Mouse (Mus musculus): ENCODE measurements around the gene Fabp7.

Gene Fabp7

GRCm38 (mm10) chr10:57784876-57785150, at the start of gene Fabp7:
Gene Fabp7 (plus strand): TSS chr10:57784881.
- in situ Hi-C loops (cut with MboI, MseI), result no loop called here

DNA sequence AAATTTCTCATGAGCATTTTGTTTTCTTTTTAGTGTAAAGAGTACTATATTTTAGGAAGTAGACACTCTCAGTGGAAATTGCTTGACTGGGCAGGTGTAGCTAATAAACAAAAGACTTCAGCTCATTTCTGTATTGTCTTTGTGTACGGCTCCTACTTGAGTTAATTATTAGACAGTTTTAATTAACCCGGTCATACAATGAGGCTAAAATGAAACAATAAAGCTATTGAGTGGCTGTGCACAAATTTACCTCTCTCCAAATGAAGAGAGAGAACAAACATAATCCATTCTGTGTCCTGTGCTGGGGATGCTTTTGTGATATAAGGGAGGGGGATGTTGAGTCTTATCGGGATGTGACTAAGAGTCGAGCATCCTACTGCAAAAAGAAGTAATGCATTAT, 43.9 kb upstream of the Fabp7 start:
- in situ Hi-C loops (cut with MboI, MseI), result loop anchor here (10.0 kb wide), 1 partner anchor 54 kb away; the partner anchor contains the start of gene Smpdl3a

DNA sequence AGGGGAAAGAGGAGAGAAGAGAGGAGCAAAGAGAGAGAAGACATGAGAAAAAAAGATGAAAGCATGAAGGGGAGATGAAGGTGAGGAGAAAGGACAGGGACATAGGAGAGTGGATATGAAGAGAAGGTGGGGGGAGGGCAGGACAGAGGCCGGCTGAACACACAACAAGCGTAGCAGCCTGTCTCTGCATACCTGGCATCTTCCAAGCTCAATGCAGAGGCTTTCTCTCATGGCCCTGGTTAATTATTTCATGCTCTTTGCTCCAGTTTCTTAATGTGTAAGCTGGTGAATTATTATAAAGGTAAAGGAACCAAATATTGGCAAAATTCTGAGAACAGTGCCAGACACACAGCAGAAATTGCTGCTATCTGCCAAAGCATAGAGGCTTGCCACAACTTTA, 43.3 kb upstream of the Fabp7 start:
- in situ Hi-C loops (cut with MboI, MseI), result loop anchor here (10.0 kb wide), 1 partner anchor 53 kb away; the partner anchor contains the start of gene Smpdl3a

- in situ Hi-C loops (cut with MboI, MseI), result loop anchor here (10.0 kb wide), 1 partner anchor 52 kb away; the partner anchor contains the start of gene Smpdl3a
These were observed 41.6 kb upstream of the Fabp7 start for GRCm38 (mm10) chr10:57743045-57743444.

DNA sequence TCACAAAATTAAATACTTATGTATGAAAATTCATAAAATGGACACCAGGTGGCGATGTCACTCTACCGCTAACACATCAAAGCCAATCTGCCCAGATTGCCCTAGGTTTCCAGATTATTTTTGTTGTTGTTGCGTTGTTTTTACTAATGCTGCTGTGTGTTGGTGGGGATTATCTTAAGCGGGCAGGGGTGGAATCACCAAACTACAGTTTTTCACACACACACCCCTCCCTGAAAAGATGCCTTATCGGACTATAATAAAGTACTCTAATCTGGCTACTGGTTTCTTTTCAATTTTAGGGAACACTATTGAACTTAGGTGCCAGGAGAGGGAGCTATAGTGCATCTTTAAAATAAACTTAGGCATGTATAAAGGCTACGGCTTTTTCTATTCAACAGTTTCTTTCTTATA, 41.1 kb upstream of the Fabp7 start:
- in situ Hi-C loops (cut with MboI, MseI), result loop anchor here (10.0 kb wide), 1 partner anchor 51 kb away; the partner anchor contains the start of gene Smpdl3a

DNA sequence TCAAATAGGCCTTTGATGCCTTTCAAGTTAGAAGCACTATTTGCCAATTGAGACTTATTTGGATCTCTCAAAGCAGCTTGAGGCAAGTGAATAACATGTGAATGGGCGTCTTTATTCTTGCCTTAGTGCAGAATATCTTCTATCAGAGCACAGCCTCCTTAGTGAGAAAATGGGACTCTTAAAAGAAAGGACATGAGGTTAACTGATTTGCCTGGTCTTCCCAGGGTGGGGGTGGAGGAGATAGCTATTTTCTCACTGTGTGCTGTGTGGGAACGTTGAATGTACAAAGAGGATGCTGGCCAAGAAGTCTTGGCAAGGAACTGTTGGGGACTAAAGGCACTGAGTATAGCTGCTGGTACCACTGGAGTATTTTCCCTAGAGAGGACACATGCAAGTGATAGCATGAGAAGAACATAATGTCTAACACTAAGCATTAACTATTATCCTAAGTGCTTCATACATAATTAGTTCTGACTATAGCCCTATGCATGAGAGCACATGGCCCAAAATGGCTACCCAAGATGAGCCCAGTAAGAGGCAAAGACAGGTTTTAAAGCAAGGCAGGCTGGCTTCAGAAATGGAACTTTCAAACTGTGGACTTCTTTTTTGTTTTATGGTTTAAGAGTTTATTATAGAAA, 40.4 kb upstream of the Fabp7 start:
- in situ Hi-C loops (cut with MboI, MseI), result loop anchor here (10.0 kb wide), 1 partner anchor 51 kb away; the partner anchor contains the start of gene Smpdl3a

DNA sequence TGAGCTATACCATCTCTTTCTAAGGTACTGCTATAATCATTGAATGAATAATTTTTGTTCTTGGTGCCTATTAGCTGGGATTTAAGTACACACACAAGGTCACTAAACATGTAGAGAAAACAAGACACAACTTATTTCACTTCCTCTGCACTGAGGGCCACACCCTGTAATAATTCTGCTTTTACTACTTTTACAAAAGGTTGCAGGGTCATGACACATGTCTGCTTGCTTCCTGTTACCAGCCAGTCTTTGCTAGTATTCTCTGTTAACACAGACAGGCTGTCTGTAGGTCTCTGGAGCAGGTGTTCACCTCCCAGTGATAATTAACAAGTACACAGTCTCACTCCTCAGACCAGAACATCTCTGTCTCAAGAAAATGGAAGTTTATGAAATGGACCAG, 39.2 kb upstream of the Fabp7 start:
- in situ Hi-C loops (cut with MboI, MseI), result loop anchor here (5.0 to 10.0 kb wide), 3 partner anchors 49 to 477 kb away; partner anchors contain the start of genes AW822073 and Smpdl3a

GRCm38 (mm10) chr10:57747127-57747526, 37.6 kb upstream of the Fabp7 start:
- in situ Hi-C loops (cut with MboI, MseI), result loop anchor here (5.0 to 10.0 kb wide), 3 partner anchors 48 to 475 kb away; partner anchors contain the start of genes AW822073 and Smpdl3a

DNA sequence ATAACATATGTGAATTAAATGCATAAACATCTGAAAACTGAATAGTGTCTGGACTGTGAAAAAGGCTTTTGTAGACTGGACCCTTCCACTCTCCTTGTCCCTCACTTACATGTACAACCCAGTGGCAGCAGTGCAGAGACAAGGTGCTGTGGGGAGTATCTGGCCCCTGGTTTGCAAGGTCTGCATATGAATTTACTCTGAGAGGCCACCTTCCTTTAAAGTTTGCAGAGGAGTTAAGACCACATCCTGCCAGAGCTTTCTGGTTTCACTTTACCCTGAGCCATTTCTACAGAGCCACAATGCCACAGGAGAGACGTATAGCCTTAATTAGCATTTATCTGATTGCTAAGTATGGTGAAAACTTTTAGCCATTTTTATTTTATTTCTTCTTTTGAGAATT, 31.3 kb upstream of the Fabp7 start:
- in situ Hi-C loops (cut with MboI, MseI), result no loop called here

DNA sequence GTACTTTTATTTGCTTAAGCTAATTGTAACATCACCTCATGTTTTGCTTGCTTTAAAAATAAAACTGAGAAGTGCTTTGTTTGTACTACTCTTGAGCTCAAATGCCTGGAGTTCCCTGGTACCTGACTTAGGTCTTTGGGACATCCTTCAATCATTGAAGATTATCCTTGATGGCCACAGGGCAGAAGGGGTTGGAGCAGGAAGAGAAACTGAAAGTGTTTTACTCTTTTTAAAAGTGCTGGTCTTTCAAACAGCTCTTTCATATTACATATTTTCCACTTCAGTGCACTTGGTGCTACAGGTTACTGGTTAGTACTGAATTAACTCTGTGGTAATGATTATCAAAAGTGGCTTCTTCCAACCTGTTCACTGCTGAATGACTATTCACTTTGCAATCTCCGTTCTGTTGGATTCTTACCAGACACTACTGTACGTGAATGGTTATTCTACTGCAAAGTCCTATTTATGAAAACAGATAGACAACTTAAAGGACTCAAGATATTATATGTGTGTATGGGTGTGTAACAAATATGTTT, 29.4 kb upstream of the Fabp7 start:
- in situ Hi-C loops (cut with MboI, MseI), result no loop called here

DNA sequence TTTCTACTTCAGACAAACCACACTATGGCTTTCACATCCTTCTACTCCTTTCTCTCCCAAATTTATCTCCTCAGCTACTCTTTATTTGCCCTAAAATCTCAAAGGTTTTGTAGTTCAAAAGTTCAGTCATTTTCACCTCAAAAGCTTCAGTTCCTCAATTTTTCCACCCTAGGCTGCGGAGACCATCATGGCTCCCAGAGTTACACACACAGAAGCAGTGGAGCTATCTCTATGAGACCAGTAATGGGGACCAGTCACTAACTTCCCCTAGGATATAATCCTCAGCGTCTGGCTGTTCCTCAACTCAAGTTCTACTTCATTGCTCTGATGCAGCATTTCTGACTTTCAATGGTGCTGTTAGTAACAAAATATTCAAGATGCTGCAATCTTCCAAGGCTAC, 25.7 kb upstream of the Fabp7 start:
- in situ Hi-C loops (cut with MboI, MseI), result no loop called here

DNA sequence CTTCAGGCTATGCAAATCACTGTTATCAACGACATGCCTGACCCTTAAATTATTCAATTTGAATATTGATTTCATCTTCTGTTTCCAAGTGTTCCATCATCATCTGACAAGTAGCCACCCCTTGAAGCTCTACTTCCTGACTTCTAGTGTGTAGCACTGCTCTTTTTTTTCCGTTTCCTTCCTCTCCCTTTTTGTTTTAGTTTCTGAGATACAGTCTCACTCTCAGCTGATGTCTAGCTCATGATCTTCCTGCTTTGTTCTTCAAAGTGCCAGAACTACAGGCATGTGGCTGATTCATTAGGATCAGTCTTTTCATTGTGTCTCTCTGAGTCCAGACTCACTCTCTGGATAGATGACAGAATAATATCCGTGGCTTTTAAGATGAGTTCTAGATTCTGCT, 24.0 kb upstream of the Fabp7 start:
- in situ Hi-C loops (cut with MboI, MseI), result no loop called here

DNA sequence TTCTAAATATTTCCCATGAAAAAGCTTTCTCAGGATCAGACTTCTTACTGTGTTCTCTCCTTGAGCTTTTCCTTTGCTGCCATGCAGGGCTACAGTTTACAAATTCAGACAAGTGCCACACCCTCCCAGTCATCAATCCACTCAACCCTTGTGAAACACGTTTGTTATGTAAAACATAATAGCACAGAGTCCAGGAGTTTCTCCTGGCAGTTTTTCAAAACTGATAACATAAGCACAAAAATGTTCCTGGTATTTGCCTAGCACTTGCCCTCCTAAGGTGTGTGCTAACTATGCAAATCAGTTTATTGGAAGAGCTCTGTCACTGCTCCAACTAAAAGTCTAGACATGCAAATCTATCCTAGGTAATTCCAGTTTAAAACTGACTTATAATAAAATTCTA, 21.6 kb upstream of the Fabp7 start:
- in situ Hi-C loops (cut with MboI, MseI), result no loop called here

DNA sequence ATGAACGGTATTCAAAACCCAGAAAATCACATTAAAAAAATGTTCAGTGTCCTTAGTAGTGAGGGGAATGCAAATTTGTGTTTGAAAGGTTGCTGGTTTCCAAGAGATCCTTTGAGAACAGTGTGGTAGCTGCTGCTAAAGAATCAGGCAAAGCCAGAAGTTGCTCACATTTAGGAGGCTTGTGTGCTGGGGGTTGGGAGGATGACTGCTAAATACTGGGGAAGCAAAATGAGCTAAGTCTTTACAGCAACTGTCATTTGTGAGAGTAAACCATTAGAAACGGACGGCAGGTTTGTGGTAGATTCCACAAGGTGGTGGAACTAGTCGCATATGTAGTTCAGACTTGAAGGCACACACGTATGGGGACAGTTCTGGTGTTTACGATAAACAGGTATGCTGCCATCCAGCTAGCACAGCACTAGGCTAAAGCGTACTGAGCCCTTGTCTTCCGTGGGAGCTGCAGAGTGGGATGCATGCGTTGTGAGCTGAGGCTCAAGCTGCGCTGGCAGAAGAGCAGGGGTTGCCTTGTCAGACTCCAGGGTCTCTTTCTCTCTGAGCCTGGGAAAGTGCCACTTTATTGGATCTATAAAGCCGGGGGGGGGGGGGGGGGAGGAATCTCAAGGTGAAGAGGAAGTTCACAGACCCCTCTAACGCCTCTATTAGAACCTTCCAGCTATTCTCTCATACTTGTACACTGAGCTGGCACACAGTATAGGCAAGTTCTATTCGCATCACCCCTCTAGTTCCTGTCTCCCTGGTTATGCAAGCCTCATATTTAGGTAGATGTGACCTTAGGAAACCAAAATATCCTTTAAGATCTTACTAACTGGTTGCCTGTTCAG, 1.2 kb upstream of the Fabp7 start:
- in situ Hi-C loops (cut with MboI, MseI), result no loop called here

DNA sequence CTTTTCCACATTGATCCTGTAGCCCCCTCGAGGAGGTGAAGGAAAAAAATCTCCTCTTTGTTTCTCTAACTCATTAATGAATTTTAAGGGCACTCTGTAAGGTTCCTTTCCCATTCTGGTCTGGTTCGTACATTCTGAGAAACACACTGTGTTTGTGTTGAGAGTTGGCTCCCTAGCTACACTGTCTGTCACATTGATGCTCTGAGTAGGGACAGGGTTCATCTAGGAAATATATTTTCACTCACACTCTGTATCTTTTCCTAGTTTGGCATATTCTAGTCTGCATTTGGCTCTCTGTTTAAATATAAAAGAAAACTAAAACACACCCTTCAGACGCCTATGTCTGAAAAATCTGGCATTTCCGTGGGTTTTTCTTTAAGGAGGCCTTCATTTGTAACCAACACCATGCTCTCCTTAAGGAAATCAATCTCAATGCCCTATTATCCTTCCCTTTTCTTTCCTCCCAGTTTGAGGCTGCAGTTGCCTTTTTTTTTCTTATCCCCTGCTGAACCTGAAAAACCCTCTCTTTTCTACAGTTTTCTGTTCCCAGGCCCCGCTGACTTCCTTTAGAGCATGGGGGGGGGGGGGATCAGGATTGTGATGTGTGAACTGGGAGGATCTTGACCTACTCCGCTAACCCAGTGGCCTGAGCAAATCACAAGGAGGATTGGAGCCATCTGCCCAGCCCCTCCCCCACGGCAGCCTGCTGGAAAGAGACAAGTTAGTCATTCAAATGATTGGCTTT, 378 bp upstream of the Fabp7 start:
- in situ Hi-C loops (cut with MboI, MseI), result no loop called here

GRCm38 (mm10) chr10:57785552-57785951, 871 bp downstream of the Fabp7 start:
- in situ Hi-C loops (cut with MboI, MseI), result no loop called here

DNA sequence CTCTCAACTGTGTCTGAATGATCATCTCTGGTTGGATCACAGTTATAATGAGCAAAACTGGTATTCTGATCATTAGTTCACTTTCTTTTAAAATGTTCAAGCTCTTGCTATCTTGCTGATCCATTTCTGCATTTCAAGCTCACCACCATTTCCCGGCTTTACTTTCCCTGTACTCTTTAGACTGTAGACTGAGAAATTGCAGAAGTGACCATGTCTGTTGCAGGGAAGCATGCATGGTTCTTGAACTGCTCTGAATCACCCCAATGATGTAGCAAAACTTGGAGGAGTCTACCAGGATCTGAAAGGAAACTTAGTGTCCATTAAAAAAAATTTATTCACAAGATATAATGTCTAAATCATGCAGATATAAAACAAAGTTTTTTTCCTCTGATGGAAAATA, 8.3 kb downstream of the Fabp7 start:
- in situ Hi-C loops (cut with MboI, MseI), result loop anchor here (10.0 kb wide), 1 partner anchor 48 kb away; no protein-coding TSS in a partner anchor

GRCm38 (mm10) chr10:57794018-57794417, 9.3 kb downstream of the Fabp7 start, which contains the start of gene Smpdl3a:
Gene Smpdl3a (plus strand): TSS chr10:57794335.
- in situ Hi-C loops (cut with MboI, MseI), result loop anchor here (10.0 kb wide), 1 partner anchor 49 kb away; no protein-coding TSS in a partner anchor

GRCm38 (mm10) chr10:57794491-57795461, 10.1 kb downstream of the Fabp7 start:
- in situ Hi-C loops (cut with MboI, MseI), result loop anchor here (10.0 kb wide), 1 partner anchor 50 kb away; no protein-coding TSS in a partner anchor

DNA sequence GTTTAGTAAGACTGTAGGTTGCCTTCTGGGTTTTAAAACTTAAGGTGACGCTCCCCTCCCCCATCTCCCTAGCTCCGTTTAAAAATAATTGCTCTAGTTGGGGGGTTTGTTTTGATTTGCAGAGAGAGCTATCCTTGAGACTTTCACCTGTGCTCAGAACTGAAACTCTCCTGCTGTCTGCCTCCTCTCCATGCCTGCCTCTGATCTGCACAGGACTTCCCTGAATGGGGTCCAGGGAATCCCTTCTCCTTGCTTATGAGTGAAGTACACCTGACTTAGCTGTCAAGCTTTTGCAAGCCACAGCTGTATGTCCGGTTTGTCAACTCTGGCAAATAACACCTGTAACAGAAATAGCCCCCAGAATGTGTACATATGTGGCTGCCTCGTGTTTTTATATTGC, 10.9 kb downstream of the Fabp7 start:
- in situ Hi-C loops (cut with MboI, MseI), result loop anchor here (10.0 kb wide), 1 partner anchor 51 kb away; no protein-coding TSS in a partner anchor

All from regulatory T cell (primary cell).